Mouse (Mus musculus) v-Abl transformed pro-B cells (cell line): ENCODE measurements around the gene Raver1.
"Not testable (repeated sequence)": the region's sequence is repeated elsewhere in the genome, so short reads cannot be mapped to it uniquely, and the experiment has no call there.

Source experiments
- in situ Hi-C, 2 experiments: fragments of 400-800 bp; cut with MboI; formaldehyde crosslinking; loops; one replicate each; pipeline ENCODE4 v1.15.1; 2025; ENCODE audit not compliant: unreplicated experiment in 2 of 2

Raver1 gene

GRCm38 (mm10) chr9:21051578-21051977, 40.2 kb downstream of the Raver1 start:
- in situ Hi-C loops, result no loop called here

GRCm38 (mm10) chr9:21045235-21045634, 46.6 kb downstream of the Raver1 start:
- in situ Hi-C loops, result no loop called here

DNA sequence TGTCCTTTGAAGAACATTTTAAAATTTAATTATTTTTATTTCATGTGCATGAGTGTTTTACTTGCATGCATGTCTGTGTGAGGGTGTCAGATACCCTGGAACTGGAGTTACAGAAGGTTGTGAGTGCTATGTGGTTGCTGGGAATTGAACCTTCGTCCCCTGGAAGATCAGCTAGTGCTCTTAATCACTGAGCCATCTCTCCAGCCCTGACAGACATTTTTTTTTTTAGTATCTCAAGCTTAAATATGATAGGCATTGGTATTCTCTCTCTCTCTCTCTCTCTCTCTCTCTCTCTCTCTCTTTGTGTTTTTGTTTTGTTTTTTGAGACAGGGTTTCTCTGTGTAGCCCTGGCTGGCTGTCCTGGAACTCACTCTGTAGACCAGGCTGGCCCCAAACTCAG, 47.0 kb downstream of the Raver1 start:
- in situ Hi-C loops, result not testable (repeated sequence)

- in situ Hi-C loops, result no loop called here
Observed at GRCm38 (mm10) chr9:21043563-21043962, 48.2 kb downstream of the Raver1 start.

DNA sequence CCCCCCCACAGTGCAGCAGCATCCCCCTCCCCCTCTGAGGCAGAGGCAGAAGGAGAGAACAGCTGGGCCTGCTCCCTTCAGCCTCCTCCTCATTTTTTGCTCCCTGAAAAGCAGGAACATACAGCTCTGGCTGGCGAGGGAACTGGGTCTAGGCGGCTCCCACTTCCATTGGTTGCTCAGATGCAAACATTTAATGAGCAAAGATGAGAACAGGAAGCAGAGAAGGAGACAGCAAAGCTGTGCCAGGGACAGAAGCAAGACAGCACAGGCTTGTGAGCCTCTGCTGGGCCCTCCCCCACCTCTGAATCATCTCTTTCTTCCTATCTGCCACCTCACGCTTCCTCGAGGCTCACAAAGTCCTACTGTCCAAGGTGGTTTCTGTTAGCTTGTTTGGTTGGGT, 50.5 kb downstream of the Raver1 start:
- in situ Hi-C loops, result no loop called here

DNA sequence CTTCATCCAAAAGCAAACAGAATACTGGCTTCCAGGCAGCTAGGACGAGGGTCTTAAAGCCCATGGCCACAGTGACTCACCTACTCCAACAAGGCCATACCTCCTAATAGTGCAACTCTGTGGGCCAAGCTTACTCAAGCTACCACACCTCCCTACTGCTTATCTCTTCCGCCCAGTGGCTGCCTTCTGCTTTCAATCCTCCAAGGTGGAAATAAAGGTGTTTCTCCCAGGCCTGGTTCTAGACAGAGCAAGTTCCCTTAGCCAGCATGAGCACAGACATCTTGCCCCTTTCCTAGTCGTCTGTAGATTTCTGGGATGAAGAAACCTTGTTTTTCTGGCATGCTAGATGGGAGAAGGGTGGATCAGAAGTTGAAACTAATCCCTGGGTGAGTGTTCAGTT, 52.0 kb downstream of the Raver1 start:
- in situ Hi-C loops, result loop anchor here in 1 of 2 experiments (5.0 kb wide), 1 partner anchor 33 kb away; the partner anchor contains the start of genes Fdx1l and Gm49373

GRCm38 (mm10) chr9:21037481-21037891, 54.3 kb downstream of the Raver1 start:
- in situ Hi-C loops, result loop anchor here in 1 of 2 experiments (5.0 kb wide), 1 partner anchor 35 kb away; the partner anchor contains the start of genes Fdx1l and Gm49373

DNA sequence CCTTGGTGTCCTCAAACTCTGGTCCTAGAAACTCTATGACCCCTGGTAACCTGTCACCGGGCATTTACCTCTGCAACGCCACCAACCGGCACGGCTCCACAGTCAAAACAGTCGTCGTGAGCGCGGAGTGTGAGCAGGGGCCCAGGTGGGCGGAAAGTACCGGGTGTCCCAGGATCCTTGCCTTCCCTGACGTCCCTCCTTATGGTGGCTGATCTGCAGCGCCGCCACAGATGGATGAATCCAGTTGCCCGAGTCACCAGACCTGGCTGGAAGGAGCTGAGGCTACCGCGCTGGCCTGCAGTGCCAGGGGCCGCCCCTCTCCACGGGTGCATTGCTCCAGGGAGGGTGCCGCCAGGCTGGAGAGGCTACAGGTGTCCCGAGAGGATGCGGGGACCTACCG, 55.1 kb downstream of the Raver1 start:
- in situ Hi-C loops, result loop anchor here in 1 of 2 experiments (5.0 kb wide), 1 partner anchor 36 kb away; the partner anchor contains the start of genes Fdx1l and Gm49373

DNA sequence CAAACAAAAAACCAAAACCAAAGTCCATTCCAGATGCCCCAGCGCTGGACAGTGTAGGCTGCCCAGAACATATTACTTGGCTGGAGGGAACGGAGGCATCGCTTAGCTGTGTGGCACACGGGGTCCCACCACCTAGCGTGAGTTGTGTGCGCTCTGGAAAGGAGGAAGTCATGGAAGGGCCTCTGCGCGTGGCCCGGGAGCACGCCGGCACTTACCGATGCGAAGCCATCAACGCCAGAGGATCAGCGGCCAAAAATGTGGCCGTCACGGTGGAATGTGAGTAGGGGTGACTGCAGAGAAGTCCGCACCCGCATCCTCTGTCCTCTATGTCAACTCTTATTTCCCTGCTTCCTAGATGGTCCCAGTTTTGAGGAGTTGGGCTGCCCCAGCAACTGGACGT, 55.6 kb downstream of the Raver1 start:
- in situ Hi-C loops, result loop anchor here in 1 of 2 experiments (5.0 kb wide), 1 partner anchor 36 kb away; the partner anchor contains the start of genes Fdx1l and Gm49373

- in situ Hi-C loops, result loop anchor here in 1 of 2 experiments (5.0 kb wide), 1 partner anchor 37 kb away; the partner anchor contains the start of genes Fdx1l and Gm49373
Observed at GRCm38 (mm10) chr9:21035586-21035985, 56.2 kb downstream of the Raver1 start.

- in situ Hi-C loops, result loop anchor here in 1 of 2 experiments (5.0 kb wide), 1 partner anchor 38 kb away; the partner anchor contains the start of genes Fdx1l and Gm49373
Observed at GRCm38 (mm10) chr9:21034481-21035085, 57.2 kb downstream of the Raver1 start.

DNA sequence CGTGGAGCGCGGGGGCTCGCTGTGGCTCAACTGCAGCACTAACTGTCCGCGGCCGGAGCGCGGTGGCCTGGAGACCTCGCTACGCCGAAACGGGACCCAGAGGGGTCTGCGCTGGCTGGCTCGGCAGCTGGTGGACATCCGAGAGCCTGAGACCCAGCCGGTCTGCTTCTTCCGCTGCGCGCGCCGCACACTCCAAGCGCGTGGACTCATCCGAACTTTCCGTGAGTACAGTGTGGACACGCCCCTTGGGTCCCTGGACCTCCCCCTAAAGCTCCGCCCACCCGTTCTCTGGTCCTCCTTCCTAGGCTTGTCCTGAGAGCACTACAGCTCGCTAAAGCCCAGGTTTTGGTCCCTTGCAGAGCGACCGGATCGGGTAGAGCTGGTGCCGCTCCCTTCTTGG, 58.7 kb downstream of the Raver1 start:
- in situ Hi-C loops, result no loop called here

DNA sequence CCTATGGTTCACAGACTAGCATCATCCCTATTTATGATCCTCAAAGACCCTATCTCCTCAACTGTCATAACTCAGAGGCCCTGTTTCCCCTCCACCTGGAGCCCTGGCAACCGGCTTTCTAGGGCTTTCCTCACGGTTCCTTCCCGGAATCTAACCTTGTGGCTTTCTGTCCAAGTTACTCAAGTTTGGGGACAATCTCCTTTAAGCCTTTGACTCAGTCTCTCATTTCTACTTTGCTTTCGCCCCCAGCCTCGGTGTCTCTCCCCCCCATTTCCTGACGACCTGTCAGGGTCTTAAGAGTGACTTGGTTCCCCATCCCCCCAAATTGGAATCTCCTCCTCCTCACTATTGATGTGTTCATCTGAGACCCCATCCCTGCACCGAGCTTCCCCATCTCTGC, 59.3 kb downstream of the Raver1 start:
- in situ Hi-C loops, result no loop called here

- in situ Hi-C loops, result no loop called here
Observed at GRCm38 (mm10) chr9:21031896-21032351, 59.9 kb downstream of the Raver1 start, which contains the start of gene Icam5. Gene Icam5 (plus strand): TSS chr9:21032073.

DNA sequence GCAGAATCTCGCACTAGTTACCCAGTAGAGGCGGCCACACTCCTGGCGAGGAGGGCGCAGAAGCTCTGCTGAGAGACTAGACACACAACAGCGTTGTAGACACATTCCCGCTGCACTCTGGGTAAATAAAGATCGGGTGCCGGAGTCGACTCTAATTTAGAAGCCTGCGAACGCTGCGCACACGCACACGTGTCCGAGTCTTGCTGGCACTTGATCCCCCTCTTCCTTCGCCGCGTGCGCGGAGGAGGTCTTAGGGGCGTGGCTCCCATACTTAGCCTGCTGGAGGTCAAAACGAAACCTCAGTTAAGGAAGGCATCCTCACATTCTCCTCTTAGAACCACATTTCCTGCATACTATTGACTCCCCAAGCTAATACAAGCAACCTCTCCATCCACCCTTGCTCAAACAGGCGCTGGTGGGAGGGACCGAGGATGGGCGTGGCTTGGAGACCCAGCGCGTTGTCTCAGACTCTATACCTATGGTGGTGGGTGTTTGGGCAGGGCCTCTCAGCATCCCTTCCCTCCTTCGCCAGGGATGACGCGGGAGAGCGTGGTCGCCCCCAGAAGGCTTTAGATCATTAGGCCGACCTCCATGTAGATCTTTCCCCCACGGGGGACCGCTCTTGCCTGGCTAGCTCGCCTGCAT, 60.4 kb downstream of the Raver1 start:
- in situ Hi-C loops, result no loop called here

- in situ Hi-C loops, result no loop called here
Observed at GRCm38 (mm10) chr9:21030781-21031250, 61.0 kb downstream of the Raver1 start.

DNA sequence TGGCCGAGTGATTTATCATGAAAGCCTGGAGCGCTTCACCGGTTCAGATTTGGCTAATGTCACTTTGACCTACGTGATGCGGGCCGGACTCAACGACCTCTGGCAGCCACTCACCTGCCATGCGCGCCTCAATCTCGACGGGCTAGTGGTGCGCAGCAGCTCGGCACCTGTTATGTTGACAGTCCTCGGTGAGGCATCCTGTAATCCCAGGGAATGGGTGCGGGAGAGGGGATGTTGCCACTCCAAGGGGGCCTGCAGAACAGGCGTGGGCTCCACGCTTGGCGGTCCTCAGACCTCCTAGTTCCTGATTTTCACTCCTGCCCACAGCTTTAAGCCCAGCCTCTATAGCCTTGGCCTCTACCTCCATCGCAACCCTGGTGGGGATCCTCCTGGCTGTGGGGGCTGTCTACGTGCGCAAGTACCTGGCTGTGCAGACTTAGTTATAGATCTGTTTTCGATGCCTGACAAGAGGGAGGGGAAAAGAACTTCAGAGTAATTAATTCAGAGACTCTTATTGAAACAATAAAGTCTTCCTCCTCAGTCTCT, 61.7 kb downstream of the Raver1 start:
- in situ Hi-C loops, result no loop called here

GRCm38 (mm10) chr9:21029291-21030054, 62.3 kb downstream of the Raver1 start, which contains the start of gene Icam4:
Gene Icam4 (plus strand): TSS chr9:21029373.
- in situ Hi-C loops, result loop anchor here (5.0 kb wide), 2 partner anchors 103 to 113 kb away; partner anchors contain the start of gene Tyk2 (in 1 of the 2)

- in situ Hi-C loops, result loop anchor here (5.0 kb wide), 2 partner anchors 104 to 114 kb away; partner anchors contain the start of gene Tyk2 (in 1 of the 2)
Observed at GRCm38 (mm10) chr9:21028560-21029110, 63.2 kb downstream of the Raver1 start.
